Mouse (Mus musculus) left cerebral cortex, postnatal 4 days (tissue): ENCODE measurements around the gene Dlg2. TPM values are rescaled to one million over a fixed set of nuclear protein-coding genes. Genes with fewer than 3 reads are reported as not detected.

Experiments
- DNase-seq: peaks from one replicate; pipeline ENCODE4 v3.0.0-alpha.2; 2022
- intact Hi-C: fragments of 180-260 bp; cut with DNase I; formaldehyde crosslinking; loops from one replicate; pipeline ENCODE4 v1.15.1; 2025
- total RNA-seq, 2 experiments: library from RNA; stranded (reverse); gene quantifications; 2 replicates each; pipeline ENCODE4 v1.2.3; 2021

The Dlg2 gene
- total RNA-seq, 2 experiments from 2014 or later, result 316 to 332 TPM

- intact Hi-C loops, result no loop called here
- DNase-seq, result no peak
These were observed 1211.5 kb downstream of the Dlg2 start for GRCm38 (mm10) chr7:91687930-91688329.

- intact Hi-C loops, result no loop called here
- no peak for DNase-seq
These were observed 1213.4 kb downstream of the Dlg2 start for GRCm38 (mm10) chr7:91689829-91690228.

- no peak for DNase-seq
- intact Hi-C loops, result no loop called here
These were observed 1233.4 kb downstream of the Dlg2 start for GRCm38 (mm10) chr7:91709853-91710252.

- DNase-seq, result no peak
- intact Hi-C loops, result no loop called here
These were observed 1234.7 kb downstream of the Dlg2 start for GRCm38 (mm10) chr7:91711184-91711583.

- DNase-seq, result no peak
- intact Hi-C loops, result no loop called here
These were observed 1239.3 kb downstream of the Dlg2 start for GRCm38 (mm10) chr7:91715776-91716175.

GRCm38 (mm10) chr7:91716696-91717095 is 1240.2 kb downstream of the Dlg2 start:
- intact Hi-C loops, result no loop called here

GRCm38 (mm10) chr7:91720318-91720717 is 1243.8 kb downstream of the Dlg2 start:
- no peak for DNase-seq
- intact Hi-C loops, result no loop called here

More at GRCm38 (mm10) chr7:91716696-91717095, 1240.2 kb downstream of the Dlg2 start:
- no peak for DNase-seq

- intact Hi-C loops, result no loop called here
- no peak for DNase-seq
These were observed 1247.9 kb downstream of the Dlg2 start for GRCm38 (mm10) chr7:91724397-91724796.

- intact Hi-C loops, result no loop called here
- no peak for DNase-seq
These were observed 1264.3 kb downstream of the Dlg2 start for GRCm38 (mm10) chr7:91740748-91741147.

GRCm38 (mm10) chr7:91753151-91753861 is 1276.8 kb downstream of the Dlg2 start:
- no peak for DNase-seq
- intact Hi-C loops, result no loop called here

- DNase-seq, result no peak
These were observed 1291.2 kb downstream of the Dlg2 start for GRCm38 (mm10) chr7:91767648-91768047.

GRCm38 (mm10) chr7:91778673-91779072 is 1302.2 kb downstream of the Dlg2 start:
- no peak for DNase-seq
- intact Hi-C loops, result no loop called here

More at GRCm38 (mm10) chr7:91767648-91768047, 1291.2 kb downstream of the Dlg2 start:
- intact Hi-C loops, result no loop called here

- intact Hi-C loops, result no loop called here
- no peak for DNase-seq
These were observed 1308.1 kb downstream of the Dlg2 start for GRCm38 (mm10) chr7:91784617-91785016.

GRCm38 (mm10) chr7:91785445-91785844 is 1309.0 kb downstream of the Dlg2 start:
- intact Hi-C loops, result no loop called here
- no peak for DNase-seq

GRCm38 (mm10) chr7:91785871-91786270 is 1309.4 kb downstream of the Dlg2 start:
- intact Hi-C loops, result no loop called here
- DNase-seq, result no peak

GRCm38 (mm10) chr7:91790949-91791564 is 1314.6 kb downstream of the Dlg2 start:
- intact Hi-C loops, result no loop called here
- DNase-seq, result no peak

- no peak for DNase-seq
- intact Hi-C loops, result no loop called here
These were observed 1330.2 kb downstream of the Dlg2 start for GRCm38 (mm10) chr7:91806632-91807031.

GRCm38 (mm10) chr7:91810774-91811173 is 1334.3 kb downstream of the Dlg2 start:
- DNase-seq, result no peak
- intact Hi-C loops, result no loop called here

GRCm38 (mm10) chr7:91818004-91818403 is 1341.5 kb downstream of the Dlg2 start:
- DNase-seq, result no peak
- intact Hi-C loops, result no loop called here

- DNase-seq, result no peak
- intact Hi-C loops, result no loop called here
These were observed 1355.7 kb downstream of the Dlg2 start for GRCm38 (mm10) chr7:91832207-91832606.

GRCm38 (mm10) chr7:91845723-91846122 is 1369.3 kb downstream of the Dlg2 start:
- intact Hi-C loops, result no loop called here
- no peak for DNase-seq

- no peak for DNase-seq
- intact Hi-C loops, result no loop called here
These were observed 1372.9 kb downstream of the Dlg2 start for GRCm38 (mm10) chr7:91849364-91849763.
